29 mouse cellular contexts compared by ENCODE assay signal in genomic region chr12:38959605-38960004, GRCm38 (mm10).
"Had no signal": no experiment of that assay in that cellular context is flagged by ENCODE, and none has a peak within 500 bp of the region (broad histone marks: within the 10 kb centered on the region; RNA-seq: fewer than 3 reads in every experiment).

No protein-coding gene starts in this region.

- H3K9me3 ChIP-seq: limb, embryonic 10.5 days; limb, embryonic 12.5 days; limb, embryonic 13.5 days; limb, embryonic 15.5 days; liver, embryonic 12.5 days; liver, embryonic 13.5 days; liver, embryonic 15.5 days; lung, embryonic 15.5 days; midbrain, embryonic 10.5 days; midbrain, embryonic 12.5 days; midbrain, embryonic 13.5 days; midbrain, embryonic 15.5 days had no signal

- H3K4me2 ChIP-seq: limb, embryonic 12.5 days; limb, embryonic 13.5 days; limb, embryonic 15.5 days; liver, embryonic 11.5 days; liver, embryonic 12.5 days; liver, embryonic 13.5 days; liver, embryonic 15.5 days; lung, embryonic 14.5 days; lung, embryonic 15.5 days; midbrain, embryonic 11.5 days; midbrain, embryonic 12.5 days; midbrain, embryonic 13.5 days; midbrain, embryonic 15.5 days had no signal

- H3K36me3 ChIP-seq: limb, embryonic 10.5 days; limb, embryonic 12.5 days; limb, embryonic 13.5 days; limb, embryonic 15.5 days; liver, embryonic 12.5 days; liver, embryonic 13.5 days; liver, embryonic 15.5 days; lung, embryonic 15.5 days; midbrain, embryonic 10.5 days; midbrain, embryonic 12.5 days; midbrain, embryonic 13.5 days; midbrain, embryonic 15.5 days had no signal

- H3K4me1 ChIP-seq: limb, embryonic 10.5 days; limb, embryonic 12.5 days; limb, embryonic 13.5 days; limb, embryonic 15.5 days; liver, embryonic 12.5 days; liver, embryonic 13.5 days; liver, embryonic 15.5 days; lung, embryonic 15.5 days; megakaryocyte, embryonic 14.5 days; midbrain, embryonic 10.5 days; midbrain, embryonic 12.5 days; midbrain, embryonic 13.5 days; midbrain, embryonic 15.5 days had no signal

- H3K27me3 ChIP-seq: limb, embryonic 12.5 days; limb, embryonic 13.5 days; limb, embryonic 15.5 days; liver, embryonic 12.5 days; liver, embryonic 13.5 days; liver, embryonic 15.5 days; lung, embryonic 15.5 days; megakaryocyte, embryonic 14.5 days; midbrain, embryonic 12.5 days; midbrain, embryonic 13.5 days; midbrain, embryonic 15.5 days had no signal

- H3K4me3 ChIP-seq: limb, embryonic 10.5 days; limb, embryonic 12.5 days; limb, embryonic 13.5 days; limb, embryonic 15.5 days; liver, embryonic 12.5 days; liver, embryonic 13.5 days; liver, embryonic 15.5 days; lung, embryonic 15.5 days; megakaryocyte, embryonic 14.5 days; midbrain, embryonic 10.5 days; midbrain, embryonic 12.5 days; midbrain, embryonic 13.5 days; midbrain, embryonic 15.5 days; myocyte had no signal

- DNase-seq: left cerebral cortex, postnatal 4 days; liver; liver, embryonic 13.5 days; liver, postnatal 0 days; lung, adult 18-20 months; lung, adult 2 months; lung, embryonic 14.5 days; lung, postnatal 10 days; lung, postnatal 14 days; lung, postnatal 36 days; lung, postnatal 4 days; midbrain, embryonic 14.5 days had no signal

- H3K9ac ChIP-seq: limb, embryonic 12.5 days; limb, embryonic 13.5 days; limb, embryonic 15.5 days; liver, embryonic 12.5 days; liver, embryonic 13.5 days; liver, embryonic 14.5 days; liver, embryonic 15.5 days; liver, postnatal 0 days; lung, embryonic 14.5 days; lung, embryonic 15.5 days; midbrain, embryonic 12.5 days; midbrain, embryonic 13.5 days; midbrain, embryonic 15.5 days had no signal

- H3K27ac ChIP-seq: limb, embryonic 10.5 days; limb, embryonic 12.5 days; limb, embryonic 13.5 days; limb, embryonic 15.5 days; liver, embryonic 12.5 days; liver, embryonic 13.5 days; liver, embryonic 14.5 days; liver, embryonic 15.5 days; lung, embryonic 15.5 days; macrophage; midbrain, embryonic 10.5 days; midbrain, embryonic 12.5 days; midbrain, embryonic 13.5 days; midbrain, embryonic 15.5 days had no signal
